Mouse (Mus musculus): Measurements from ENCODE around the gene Sparcl1.

- no peak for TF ChIP-seq CTCF (IDR thresholded peaks at IDR 0.05; ENCODE audit: low read depth, low read length)
- TF ChIP-seq POLR2A (IDR thresholded peaks at IDR 0.05; ENCODE audit: extremely low read depth, insufficient read depth, low read length) = no peak
Observed at GRCm38 (mm10) chr5:104115890-104116289, 2.4 kb upstream of the Sparcl1 start.

Data from liver, adult 2 months (tissue).